Mouse (Mus musculus): ENCODE results near the gene Ate1.

GRCm38 (mm10) chr7:130385732-130386294, 134.4 kb downstream of the Ate1 start:
- no peak for TF ChIP-seq FLI1 (IDR thresholded peaks at IDR 0.05; ENCODE audit: low read length)
- TF ChIP-seq GATA1 (IDR thresholded peaks at IDR 0.05; ENCODE audit: borderline replicate concordance, low read length): no peak

All from megakaryocyte, embryonic 14.5 days (primary cell).